Mouse (Mus musculus) forebrain, postnatal 0 days (tissue): ENCODE data around the gene H2-Ob. TPM values are rescaled to one million over a fixed set of nuclear protein-coding genes. Genes with fewer than 3 reads are reported as not detected.
A peak's percentile ranks its signal among the peaks of the same experiment; 100 is the strongest.

Experiments used
- ATAC-seq: fragments of 200-750 bp; cut with Nextera tagmentation; 2 replicates; pipeline ENCODE4 v1.8.0; 2017; ENCODE audit warnings: mild to moderate bottlenecking, moderate library complexity
- DNase-seq: peaks from one replicate; pipeline ENCODE4 v3.0.0-alpha.2; 2015
- H3K27ac ChIP-seq: fragments of 300-500 bp; sonication (generic); 2 replicates; pipeline ENCODE4 v1.5.1; 2014; ENCODE audit warnings: low read depth, mild to moderate bottlenecking, antibody characterized with exemption, low read length, moderate library complexity, mixed read lengths
- H3K27me3 ChIP-seq: fragments of 300-500 bp; sonication (generic); 2 replicates; pipeline ENCODE4 v1.6.1; 2014; ENCODE audit warnings: mild to moderate bottlenecking, low read length, mixed read lengths; ENCODE audit not compliant: insufficient read depth
- H3K36me3 ChIP-seq: fragments of 300-500 bp; sonication (generic); 2 replicates; pipeline ENCODE4 v1.6.1; 2014; ENCODE audit warnings: mild to moderate bottlenecking, moderate library complexity; ENCODE audit not compliant: insufficient read depth
- H3K4me1 ChIP-seq: fragments of 300-500 bp; sonication (generic); 2 replicates; pipeline ENCODE4 v1.6.1; 2014; ENCODE audit warnings: antibody characterized with exemption; ENCODE audit not compliant: insufficient read depth
- H3K4me2 ChIP-seq: fragments of 300-500 bp; sonication (generic); 2 replicates; pipeline ENCODE4 v1.6.1; 2014; ENCODE audit warnings: low read depth, mild to moderate bottlenecking, moderate library complexity
- H3K4me3 ChIP-seq: fragments of 300-500 bp; sonication (generic); 2 replicates; pipeline ENCODE4 v1.5.1; 2014; ENCODE audit warnings: low read depth, low read length, mixed read lengths
- H3K9ac ChIP-seq: fragments of 300-500 bp; sonication (generic); 2 replicates; pipeline ENCODE4 v1.6.1; 2014; ENCODE audit warnings: mild to moderate bottlenecking
- H3K9me3 ChIP-seq: fragments of 300-500 bp; sonication (generic); 2 replicates; pipeline ENCODE4 v1.6.1; 2016; ENCODE audit warnings: low read length
- CTCF ChIP-seq: sonication (generic); IDR thresholded peaks from 2 replicates; pipeline ENCODE4 v1.5.1; 2016; ENCODE audit warnings: antibody characterized with exemption, control low read depth, low read depth
- WGBS: fragments of 180-500 bp; shearing (Covaris S2); extraction: QIAGEN DNeasy Blood & Tissue Kit; methylation state at CpG from one replicate; pipeline ENCODE4 v1.1.7; 2014; 5-methylcytosine and 5-hydroxymethylcytosine counted together
- polyA plus RNA-seq: library from polyadenylated mRNA; unstranded; fragments of >200 nt; fragmentation: Nextera tagmentation; extraction: Ambion mirVana; gene quantifications from 2 replicates; pipeline ENCODE4 v1.2.1, GENCODE M21; 2015
- total RNA-seq: library from RNA; depleted of rRNA; stranded (reverse); fragments of >200 nt; gene quantifications from 2 replicates; pipeline ENCODE4 v1.2.3, GENCODE M21; 2014

Gene H2-Ob
- total and polyA plus RNA-seq, 2 experiments from 2014 or later: 0.10 to 0.36 TPM

DNA sequence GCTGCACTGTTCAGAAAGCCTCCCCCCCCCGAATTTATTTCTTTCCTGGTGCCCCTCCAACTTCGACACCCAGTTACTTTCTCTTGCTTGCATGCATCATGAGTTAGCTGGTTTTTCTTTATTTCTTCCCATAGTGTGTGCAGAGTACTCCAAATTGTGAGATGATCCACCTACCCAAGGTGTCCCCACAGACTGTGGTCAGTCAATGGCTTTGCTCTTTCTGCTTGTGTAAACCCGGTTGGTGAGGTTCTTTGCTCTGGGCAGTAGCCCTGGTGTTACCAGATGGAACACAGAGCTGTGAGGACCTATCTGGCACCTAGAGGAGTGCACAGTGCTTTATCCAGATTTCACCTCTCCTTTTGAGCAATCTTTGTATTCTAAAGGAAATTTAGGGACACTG, 49.4 kb downstream of the H2-Ob start:
- no peak overlapping the region for H3K9ac ChIP-seq
- no peaks in the 10 kb centered on the region for H3K4me1 ChIP-seq
- WGBS: 70% methylated on average over 3 of the region's 3 CpGs
- H3K36me3 ChIP-seq: no peaks in the 10 kb centered on the region
- DNase-seq (no peak), ATAC-seq (no peak)
- no peak overlapping the region for H3K4me2 ChIP-seq
- no peak for TF ChIP-seq CTCF
- H3K9me3 ChIP-seq: no peaks in the 10 kb centered on the region
- H3K27ac ChIP-seq: no peak overlapping the region
- H3K27me3 ChIP-seq: no peaks in the 10 kb centered on the region
- no peak overlapping the region for H3K4me3 ChIP-seq

DNA sequence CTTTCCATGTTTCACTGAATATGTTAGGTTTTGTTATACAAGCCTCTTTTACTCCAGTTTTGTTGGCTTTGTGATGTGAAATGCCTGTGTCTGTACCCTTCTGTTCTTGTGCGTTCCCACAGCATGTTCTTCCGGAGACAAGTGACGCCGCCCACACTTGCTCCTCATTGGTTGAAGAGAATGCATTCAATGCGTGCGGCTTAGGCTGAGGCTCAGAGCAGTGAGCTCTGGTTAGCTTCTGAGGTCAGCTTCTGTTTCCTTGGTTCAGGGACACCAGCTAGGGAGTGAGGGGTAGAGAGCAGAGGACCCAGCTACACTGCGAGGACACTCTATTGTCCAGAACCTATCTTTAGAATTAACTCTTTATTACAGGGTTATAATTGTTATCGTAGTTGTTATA, 52.9 kb downstream of the H2-Ob start:
- WGBS: 13% methylated on average over 8 of the region's 8 CpGs
- no peak overlapping the region for H3K27ac ChIP-seq
- H3K36me3 ChIP-seq: no peaks in the 10 kb centered on the region
- TF ChIP-seq CTCF: no peak
- no peaks in the 10 kb centered on the region for H3K27me3 ChIP-seq
- H3K4me1 ChIP-seq: no peaks in the 10 kb centered on the region; the same call in 1 of the 2 replicates
- H3K9ac ChIP-seq: no peak overlapping the region
- ATAC-seq (peak; percentile 98), DNase-seq (peak; percentile 94)
- no peak overlapping the region for H3K4me2 ChIP-seq
- H3K9me3 ChIP-seq: no peaks in the 10 kb centered on the region
- H3K4me3 ChIP-seq: no peak overlapping the region

GRCm38 (mm10) chr17:34292570-34292969, 53.9 kb downstream of the H2-Ob start:
- H3K36me3 ChIP-seq: no peaks in the 10 kb centered on the region
- H3K27me3 ChIP-seq: no peaks in the 10 kb centered on the region
- no peak overlapping the region for H3K4me2 ChIP-seq
- H3K27ac ChIP-seq: no peak overlapping the region
- H3K4me3 ChIP-seq: no peak overlapping the region
- DNase-seq (no peak), ATAC-seq (no peak)
- no peaks in the 10 kb centered on the region; the same call in 1 of the 2 replicates for H3K4me1 ChIP-seq
- 94% methylated on average over 4 of the region's 4 CpGs for WGBS
- no peak for TF ChIP-seq CTCF
- no peaks in the 10 kb centered on the region for H3K9me3 ChIP-seq
- H3K9ac ChIP-seq: no peak overlapping the region

DNA sequence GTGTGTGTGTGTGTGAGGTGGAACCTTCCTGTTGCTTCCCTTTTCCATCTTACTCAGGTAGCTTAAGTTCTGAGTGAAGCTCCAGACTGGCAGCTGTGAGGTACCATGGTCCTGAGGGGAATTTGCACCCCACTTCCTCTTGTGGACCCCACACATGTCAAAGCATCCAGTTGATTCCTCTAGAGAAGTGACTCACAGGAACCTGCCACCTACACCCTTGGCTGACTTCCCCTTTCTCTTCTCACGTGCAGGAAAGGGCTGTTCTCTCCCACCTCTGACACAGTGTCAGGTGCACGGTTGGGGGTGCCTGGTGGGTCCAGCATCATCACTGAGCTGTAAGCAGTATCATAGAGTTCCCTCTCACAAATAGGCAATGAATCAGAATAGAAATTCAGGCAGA, 54.8 kb downstream of the H2-Ob start:
- H3K9ac ChIP-seq: no peak overlapping the region
- H3K4me3 ChIP-seq: no peak overlapping the region
- H3K27ac ChIP-seq: no peak overlapping the region

DNA sequence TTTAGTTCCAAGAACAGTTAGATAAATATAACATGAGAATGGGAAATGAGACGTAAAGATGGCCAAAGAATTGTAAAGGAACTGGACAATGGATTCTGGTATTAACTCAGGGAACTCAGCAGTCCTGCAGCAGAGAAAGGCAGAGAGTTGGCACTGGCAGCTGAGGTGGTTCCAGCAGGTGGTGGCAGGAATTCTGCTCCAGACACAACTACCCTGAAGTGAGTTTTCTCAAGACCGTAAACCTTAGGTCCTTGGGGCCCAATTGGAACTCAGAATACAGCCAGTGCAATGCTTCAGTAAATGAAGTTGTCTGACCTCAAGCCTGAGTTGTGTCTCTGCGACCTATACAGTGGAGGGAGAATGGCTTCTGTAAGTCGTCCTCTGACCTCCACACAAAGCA, 55.5 kb downstream of the H2-Ob start:
- no peak overlapping the region for H3K4me2 ChIP-seq
- no peak overlapping the region for H3K27ac ChIP-seq
- no peaks in the 10 kb centered on the region for H3K36me3 ChIP-seq
- no peak for TF ChIP-seq CTCF
- no peak overlapping the region for H3K9ac ChIP-seq
- no peaks in the 10 kb centered on the region for H3K9me3 ChIP-seq
- ATAC-seq (no peak), DNase-seq (no peak)
- no peak overlapping the region for H3K4me3 ChIP-seq
- 71% methylated on average over 4 of the region's 4 CpGs for WGBS
- no peaks in the 10 kb centered on the region for H3K27me3 ChIP-seq
- no peaks in the 10 kb centered on the region; the same call in 1 of the 2 replicates for H3K4me1 ChIP-seq

More for the DNA sequence above, 54.8 kb downstream of the H2-Ob start:
- WGBS: 62% methylated on average over 2 of the region's 2 CpGs
- ATAC-seq (no peak), DNase-seq (no peak)
- H3K27me3 ChIP-seq: no peaks in the 10 kb centered on the region
- no peaks in the 10 kb centered on the region for H3K9me3 ChIP-seq
- H3K4me2 ChIP-seq: no peak overlapping the region
- H3K4me1 ChIP-seq: no peaks in the 10 kb centered on the region; the same call in 1 of the 2 replicates
- H3K36me3 ChIP-seq: no peaks in the 10 kb centered on the region
- no peak for TF ChIP-seq CTCF

DNA sequence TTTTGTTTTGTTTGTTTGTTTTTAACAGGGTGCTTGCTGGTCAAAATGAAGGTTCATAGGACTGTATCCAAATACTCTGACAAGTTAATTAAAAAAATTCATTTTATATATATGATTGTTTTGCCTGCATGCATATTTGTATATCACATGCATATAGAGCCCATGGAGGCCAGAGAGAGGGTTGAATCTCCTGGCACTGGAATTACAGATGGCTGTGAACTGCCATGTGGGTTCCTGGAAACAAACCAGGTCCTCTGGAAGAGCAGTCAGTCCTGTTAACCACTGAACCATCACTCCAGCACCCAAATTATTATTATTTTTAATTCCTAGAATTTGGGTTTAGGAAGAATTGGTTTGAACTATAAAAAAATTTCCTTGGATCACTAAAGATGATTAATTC, 56.6 kb downstream of the H2-Ob start:
- no peak overlapping the region for H3K27ac ChIP-seq
- no peak overlapping the region for H3K4me2 ChIP-seq
- H3K4me1 ChIP-seq: no peaks in the 10 kb centered on the region; the same call in 1 of the 2 replicates
- no peak overlapping the region for H3K4me3 ChIP-seq
- H3K9ac ChIP-seq: no peak overlapping the region
- no peak for ATAC-seq
- no peak for TF ChIP-seq CTCF
- H3K36me3 ChIP-seq: no peaks in the 10 kb centered on the region
- H3K27me3 ChIP-seq: no peaks in the 10 kb centered on the region
- DNase-seq: no peak
- no peaks in the 10 kb centered on the region for H3K9me3 ChIP-seq

DNA sequence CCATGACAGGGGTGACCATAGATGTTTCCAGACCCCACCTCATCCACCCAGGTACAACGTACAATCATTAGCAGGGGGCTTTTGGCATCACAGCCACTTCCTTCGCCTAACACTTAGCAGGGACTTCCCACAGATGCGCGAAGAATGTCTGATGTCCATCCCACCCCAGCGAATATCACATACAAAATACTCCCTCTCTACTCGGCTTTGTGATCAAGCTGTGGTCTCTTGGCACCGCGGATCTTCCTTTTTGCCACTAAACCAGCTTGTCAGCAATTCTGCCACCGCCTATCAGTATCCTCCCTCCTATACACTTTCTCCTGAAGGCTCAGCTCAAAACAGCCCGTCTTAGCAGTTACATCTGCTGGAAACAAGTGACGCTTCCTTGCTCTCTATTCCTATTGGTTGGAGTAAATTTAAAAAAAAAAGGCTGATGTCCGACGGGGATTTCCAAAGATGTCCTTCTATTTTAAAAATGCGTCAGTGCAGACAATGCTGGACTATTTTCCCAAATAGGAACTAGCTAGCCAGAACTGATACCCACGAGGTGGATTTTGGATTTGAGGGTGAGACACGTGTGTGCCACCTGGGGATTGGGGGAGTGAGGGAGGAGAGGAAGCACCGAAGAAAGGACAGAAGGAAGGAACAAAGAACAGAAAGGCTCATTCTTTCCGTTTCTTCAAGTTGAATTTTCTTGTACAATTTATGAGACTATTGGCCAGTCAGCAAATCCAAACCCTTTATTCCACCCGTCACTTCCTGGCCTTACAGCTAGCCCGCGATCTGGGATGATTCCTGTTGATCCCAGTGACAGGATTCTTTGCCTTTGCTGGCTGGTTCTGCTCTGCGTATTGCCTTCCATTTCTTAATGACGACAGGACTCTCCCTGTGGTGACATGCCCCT, 57.4 kb downstream of the H2-Ob start:
- WGBS: 19% methylated on average over 23 of the region's 23 CpGs
- Histone ChIP-seq H3K27me3 (no peaks in the 10 kb centered on the region), H3K9me3 (no peaks in the 10 kb centered on the region), H3K4me1 (no peaks in the 10 kb centered on the region; the same call in 1 of the 2 replicates), H3K27ac (0 out of 2 replicates have a peak overlapping the region, but pooled peaks have one; percentile 4), H3K9ac (peak overlapping the region; percentile 25; the same call in 1 of the 2 replicates), H3K4me3 (peak overlapping the region; percentile 42), H3K4me2 (peak overlapping the region; percentile 48), H3K36me3 (no peaks in the 10 kb centered on the region)
- ATAC-seq (peak; percentile 89), DNase-seq (peak; percentile 92)
- no peak for TF ChIP-seq CTCF
